8 mouse cellular contexts compared by ENCODE assay signal in genomic region chr11:75139122-75139963, GRCm38 (mm10). TPM values are rescaled to one million over a fixed set of nuclear protein-coding genes. Genes with fewer than 3 reads are reported as not detected.
A peak's percentile ranks its signal among the peaks of the same experiment; 100 is the strongest.
DNase-seq lines count a peak whose midpoint lies in the region; ATAC-seq and TF ChIP-seq lines count a peak whose summit lies in the region.

No protein-coding gene starts in this region.

- H3K36me3 ChIP-seq in forebrain, embryonic 16.5 days (ENCODE audit: control insufficient read depth, insufficient read depth), result peaks cover 11% of the 10 kb centered on the region
- peaks cover 20% of the 10 kb centered on the region for H3K36me3 ChIP-seq in forebrain, postnatal 0 days (ENCODE audit: insufficient read depth)
- H3K36me3 ChIP-seq in embryonic facial prominence, embryonic 15.5 days, result peaks cover 15% of the 10 kb centered on the region
- H3K36me3 ChIP-seq in limb, embryonic 11.5 days (ENCODE audit: control insufficient read depth, insufficient read depth, low read length), result no peaks in the 10 kb centered on the region
- peaks cover 13% of the 10 kb centered on the region for H3K36me3 ChIP-seq in neural tube, embryonic 14.5 days (ENCODE audit: control insufficient read depth, insufficient read depth, low read length)

- no peak for DNase-seq in forebrain, postnatal 0 days
- peak; percentile 92 for DNase-seq in heart, postnatal 4 days
- peak; percentile 72 for DNase-seq in limb, embryonic 11.5 days (ENCODE audit: low spot score)
- no peak for DNase-seq in right cerebral cortex, postnatal 4 days
- DNase-seq in ovary, postnatal 10 days (ENCODE audit: low spot score), result no peak

- 0 out of 2 replicates have a peak overlapping the region, but pooled peaks have one; percentile 5 for H3K27ac ChIP-seq in forebrain, embryonic 16.5 days (ENCODE audit: low read length)
- no peak overlapping the region for H3K27ac ChIP-seq in forebrain, postnatal 0 days (ENCODE audit: low read depth, low read length)
- H3K27ac ChIP-seq in embryonic facial prominence, embryonic 15.5 days (replicated peaks), result peak overlapping the region; percentile 86
- peak overlapping the region; percentile 73; the same call in 1 of the 2 replicates for H3K27ac ChIP-seq in limb, embryonic 11.5 days (replicated peaks; ENCODE audit: low read depth, low read length)
- H3K27ac ChIP-seq in neural tube, embryonic 14.5 days (ENCODE audit: low read depth, low read length), result peak overlapping the region; percentile 45; the same call in 1 of the 2 replicates

- no peak overlapping the region for H3K9ac ChIP-seq in forebrain, embryonic 16.5 days (replicated peaks; ENCODE audit: low read depth, low read length)
- no peak overlapping the region for H3K9ac ChIP-seq in forebrain, postnatal 0 days
- H3K9ac ChIP-seq in embryonic facial prominence, embryonic 15.5 days, result no peak overlapping the region
- H3K9ac ChIP-seq in limb, embryonic 11.5 days (ENCODE audit: low read length), result no peak overlapping the region
- 0 out of 2 replicates have a peak overlapping the region, but pooled peaks have one; percentile 25 for H3K9ac ChIP-seq in neural tube, embryonic 14.5 days (replicated peaks; ENCODE audit: low read depth, low read length)

- WGBS in forebrain, embryonic 16.5 days, result 69% methylated on average over 11 of the region's 11 CpGs
- WGBS in forebrain, postnatal 0 days, result 70% methylated on average over 11 of the region's 11 CpGs
- WGBS in embryonic facial prominence, embryonic 15.5 days, result 17% methylated on average over 11 of the region's 11 CpGs
- 15% methylated on average over 11 of the region's 11 CpGs for WGBS in limb, embryonic 11.5 days
- 33% methylated on average over 11 of the region's 11 CpGs for WGBS in neural tube, embryonic 14.5 days

- no peaks in the 10 kb centered on the region for H3K27me3 ChIP-seq in forebrain, embryonic 16.5 days (replicated peaks; ENCODE audit: control insufficient read depth, insufficient read depth, low read length)
- H3K27me3 ChIP-seq in forebrain, postnatal 0 days (ENCODE audit: insufficient read depth, low read length), result no peaks in the 10 kb centered on the region
- H3K27me3 ChIP-seq in embryonic facial prominence, embryonic 15.5 days, result no peaks in the 10 kb centered on the region
- no peaks in the 10 kb centered on the region for H3K27me3 ChIP-seq in limb, embryonic 11.5 days (ENCODE audit: control insufficient read depth, insufficient read depth, low read length)
- no peaks in the 10 kb centered on the region for H3K27me3 ChIP-seq in neural tube, embryonic 14.5 days (ENCODE audit: control insufficient read depth, insufficient read depth, low read length)

- H3K4me2 ChIP-seq in forebrain, embryonic 16.5 days (ENCODE audit: low read length), result no peak overlapping the region
- no peak overlapping the region for H3K4me2 ChIP-seq in forebrain, postnatal 0 days (ENCODE audit: low read depth)
- H3K4me2 ChIP-seq in embryonic facial prominence, embryonic 15.5 days (replicated peaks), result no peak overlapping the region
- H3K4me2 ChIP-seq in limb, embryonic 11.5 days (ENCODE audit: low read depth, severe bottlenecking), result no peak overlapping the region; the same call in 1 of the 2 replicates
- H3K4me2 ChIP-seq in neural tube, embryonic 14.5 days (ENCODE audit: low read depth, low read length), result no peak overlapping the region

- no peak for ATAC-seq in forebrain, embryonic 16.5 days
- no peak for ATAC-seq in forebrain, postnatal 0 days
- ATAC-seq in embryonic facial prominence, embryonic 15.5 days (ENCODE audit: insufficient number of reproducible peaks, low FRiP score, low TSS enrichment, low read depth), result peak; percentile 83
- ATAC-seq in limb, embryonic 11.5 days (ENCODE audit: insufficient number of reproducible peaks, low FRiP score, low TSS enrichment, low read depth), result peak; percentile 76
- peak; percentile 28; the same call in 1 of the 2 replicates for ATAC-seq in neural tube, embryonic 14.5 days (ENCODE audit: low read depth)

- peaks cover 7% of the 10 kb centered on the region for H3K4me1 ChIP-seq in forebrain, embryonic 16.5 days (replicated peaks; ENCODE audit: control insufficient read depth, insufficient read depth, low read length)
- H3K4me1 ChIP-seq in forebrain, postnatal 0 days (ENCODE audit: insufficient read depth), result no peaks in the 10 kb centered on the region
- peaks cover 69% of the 10 kb centered on the region for H3K4me1 ChIP-seq in embryonic facial prominence, embryonic 15.5 days
- H3K4me1 ChIP-seq in limb, embryonic 11.5 days (ENCODE audit: control insufficient read depth, insufficient read depth, low read length), result peaks cover 64% of the 10 kb centered on the region
- peaks cover 13% of the 10 kb centered on the region; the same call in 1 of the 2 replicates for H3K4me1 ChIP-seq in neural tube, embryonic 14.5 days (ENCODE audit: control insufficient read depth, insufficient read depth, low read length)

- H3K4me3 ChIP-seq in forebrain, embryonic 16.5 days (replicated peaks; ENCODE audit: low read length), result no peak overlapping the region
- no peak overlapping the region for H3K4me3 ChIP-seq in forebrain, postnatal 0 days (ENCODE audit: low read depth, low read length)
- H3K4me3 ChIP-seq in embryonic facial prominence, embryonic 15.5 days (replicated peaks), result no peak overlapping the region
- no peak overlapping the region for H3K4me3 ChIP-seq in limb, embryonic 11.5 days (ENCODE audit: low read depth, low read length)
- H3K4me3 ChIP-seq in neural tube, embryonic 14.5 days (ENCODE audit: low read depth, low read length), result no peak overlapping the region

- no peak for TF ChIP-seq CTCF in forebrain, postnatal 0 days (IDR thresholded peaks at IDR 0.05; ENCODE audit: low read depth)

- H3K9me3 ChIP-seq in forebrain, embryonic 16.5 days (ENCODE audit: control insufficient read depth, low read length), result no peaks in the 10 kb centered on the region
- H3K9me3 ChIP-seq in forebrain, postnatal 0 days (ENCODE audit: low read length), result no peaks in the 10 kb centered on the region
- no peaks in the 10 kb centered on the region for H3K9me3 ChIP-seq in embryonic facial prominence, embryonic 15.5 days (replicated peaks)
- H3K9me3 ChIP-seq in limb, embryonic 11.5 days (ENCODE audit: control insufficient read depth, low read length), result no peaks in the 10 kb centered on the region
- H3K9me3 ChIP-seq in neural tube, embryonic 14.5 days (ENCODE audit: control insufficient read depth, low read length), result no peaks in the 10 kb centered on the region

RNA-seq across cellular contexts. Expression of gene Hic1, which starts 30.0 kb away (rescaled TPM):
- polyA plus RNA-seq in forebrain, embryonic 16.5 days (2015; fragmentation: Nextera tagmentation; extraction: Ambion mirVana), result 1.2 and 2.3 TPM in 2 replicates
- total RNA-seq in forebrain, postnatal 0 days (2014; rRNA removed), result 4.2 and 4.5 TPM in 2 replicates
- polyA plus RNA-seq in forebrain, postnatal 0 days (2015; fragmentation: Nextera tagmentation; extraction: Ambion mirVana), result 1.7 TPM in 2 replicates
- polyA plus RNA-seq in embryonic facial prominence, embryonic 15.5 days (2015; fragmentation: Nextera tagmentation; extraction: Ambion mirVana), result 17.7 and 19.8 TPM in 2 replicates
- total RNA-seq in heart, postnatal 4 days (2021), result 10 to 100 TPM; 42.6 to 49.5 TPM
- polyA plus RNA-seq in limb, embryonic 11.5 days (2014; fragmentation: Nextera tagmentation; extraction: Ambion mirVana), result 4.1 and 4.5 TPM in 2 replicates
- 0.33 and 2.6 TPM in 2 replicates for polyA plus RNA-seq in neural tube, embryonic 14.5 days (2014; fragmentation: Nextera tagmentation; extraction: Ambion mirVana)

RNA-seq across cellular contexts. Expression of gene Ovca2, which starts 39.3 kb away (rescaled TPM):
- 18.0 and 20.8 TPM in 2 replicates for polyA plus RNA-seq in forebrain, embryonic 16.5 days (2015; fragmentation: Nextera tagmentation; extraction: Ambion mirVana)
- 15.5 and 19.6 TPM in 2 replicates for total RNA-seq in forebrain, postnatal 0 days (2014; rRNA removed)
- 11.5 and 16.3 TPM in 2 replicates for polyA plus RNA-seq in forebrain, postnatal 0 days (2015; fragmentation: Nextera tagmentation; extraction: Ambion mirVana)
- polyA plus RNA-seq in embryonic facial prominence, embryonic 15.5 days (2015; fragmentation: Nextera tagmentation; extraction: Ambion mirVana), result 23.8 and 25.1 TPM in 2 replicates
- 1 to 10 TPM; 8.1 to 8.7 TPM for total RNA-seq in heart, postnatal 4 days (2021)
- 38.2 and 39.8 TPM in 2 replicates for polyA plus RNA-seq in limb, embryonic 11.5 days (2014; fragmentation: Nextera tagmentation; extraction: Ambion mirVana)
- 15.3 and 20.7 TPM in 2 replicates for polyA plus RNA-seq in neural tube, embryonic 14.5 days (2014; fragmentation: Nextera tagmentation; extraction: Ambion mirVana)

RNA-seq across cellular contexts. Expression of gene Dph1, which starts 51.7 kb away (rescaled TPM):
- polyA plus RNA-seq in forebrain, embryonic 16.5 days (2015; fragmentation: Nextera tagmentation; extraction: Ambion mirVana), result 15.4 and 16.1 TPM in 2 replicates
- 19.5 and 21.0 TPM in 2 replicates for total RNA-seq in forebrain, postnatal 0 days (2014; rRNA removed)
- 12.7 and 13.8 TPM in 2 replicates for polyA plus RNA-seq in forebrain, postnatal 0 days (2015; fragmentation: Nextera tagmentation; extraction: Ambion mirVana)
- 20.5 and 21.0 TPM in 2 replicates for polyA plus RNA-seq in embryonic facial prominence, embryonic 15.5 days (2015; fragmentation: Nextera tagmentation; extraction: Ambion mirVana)
- 10 to 100 TPM; 15.0 to 17.4 TPM for total RNA-seq in heart, postnatal 4 days (2021)
- polyA plus RNA-seq in limb, embryonic 11.5 days (2014; fragmentation: Nextera tagmentation; extraction: Ambion mirVana), result 24.1 and 25.5 TPM in 2 replicates
- 11.4 and 15.6 TPM in 2 replicates for polyA plus RNA-seq in neural tube, embryonic 14.5 days (2014; fragmentation: Nextera tagmentation; extraction: Ambion mirVana)

RNA-seq across cellular contexts. Expression of gene Rtn4rl1, which starts 54.2 kb away (rescaled TPM):
- 5.5 and 6.3 TPM in 2 replicates for polyA plus RNA-seq in forebrain, embryonic 16.5 days (2015; fragmentation: Nextera tagmentation; extraction: Ambion mirVana)
- total RNA-seq in forebrain, postnatal 0 days (2014; rRNA removed), result 10.6 and 11.0 TPM in 2 replicates
- polyA plus RNA-seq in forebrain, postnatal 0 days (2015; fragmentation: Nextera tagmentation; extraction: Ambion mirVana), result 11.9 and 15.6 TPM in 2 replicates
- polyA plus RNA-seq in embryonic facial prominence, embryonic 15.5 days (2015; fragmentation: Nextera tagmentation; extraction: Ambion mirVana), result 6.4 and 7.3 TPM in 2 replicates
- 10 to 100 TPM; 20.3 to 23.2 TPM for total RNA-seq in heart, postnatal 4 days (2021)
- polyA plus RNA-seq in limb, embryonic 11.5 days (2014; fragmentation: Nextera tagmentation; extraction: Ambion mirVana), result 0.75 and 0.78 TPM in 2 replicates
- polyA plus RNA-seq in neural tube, embryonic 14.5 days (2014; fragmentation: Nextera tagmentation; extraction: Ambion mirVana), result 12.7 and 16.0 TPM in 2 replicates

Comparison
In these comparisons a context has a peak if more than half of its experiments do, and no peak if none do; other contexts are left out.
1. ATAC-seq: peak in embryonic facial prominence, embryonic 15.5 days (single experiment), limb, embryonic 11.5 days (single experiment) and neural tube, embryonic 14.5 days (single experiment); none in forebrain, embryonic 16.5 days (single experiment) and forebrain, postnatal 0 days (single experiment).
2. DNase-seq: peak in heart, postnatal 4 days (single experiment) and limb, embryonic 11.5 days (single experiment); none in forebrain, postnatal 0 days (single experiment), right cerebral cortex, postnatal 4 days (single experiment) and ovary, postnatal 10 days (single experiment).